Mouse (Mus musculus) hindbrain, embryonic 12.5 days (tissue): ENCODE data around the gene Tmem174. TPM values are rescaled to one million over a fixed set of nuclear protein-coding genes. Genes with fewer than 3 reads are reported as not detected.

ENCODE experiments used
- ATAC-seq: fragments of 200-750 bp; cut with Nextera tagmentation; 2 replicates; pipeline ENCODE4 v1.8.0; 2017; ENCODE audit warnings: moderate TSS enrichment; ENCODE audit not compliant: low FRiP score
- H3K27ac ChIP-seq: fragments of 300-500 bp; sonication (generic); 2 replicates; pipeline ENCODE4 v1.5.1; 2016; ENCODE audit warnings: mild to moderate bottlenecking
- H3K27me3 ChIP-seq: fragments of 300-500 bp; sonication (generic); 2 replicates; pipeline ENCODE4 v1.6.1; 2016; ENCODE audit warnings: mild to moderate bottlenecking
- H3K36me3 ChIP-seq: fragments of 300-500 bp; sonication (generic); 2 replicates; pipeline ENCODE4 v1.6.1; 2016; ENCODE audit warnings: mild to moderate bottlenecking
- H3K4me1 ChIP-seq: fragments of 300-500 bp; sonication (generic); 2 replicates; pipeline ENCODE4 v1.6.1; 2016
- H3K4me2 ChIP-seq: fragments of 300-500 bp; sonication (generic); replicated peaks from 2 replicates; pipeline ENCODE4 v1.6.1; 2016; ENCODE audit warnings: mild to moderate bottlenecking
- H3K4me3 ChIP-seq: fragments of 300-500 bp; sonication (generic); 2 replicates; pipeline ENCODE4 v1.5.1; 2016; ENCODE audit warnings: mild to moderate bottlenecking
- H3K9ac ChIP-seq: fragments of 300-500 bp; sonication (generic); 2 replicates; pipeline ENCODE4 v1.6.1; 2016; ENCODE audit warnings: mild to moderate bottlenecking, moderate library complexity
- H3K9me3 ChIP-seq: fragments of 300-500 bp; sonication (generic); replicated peaks from 2 replicates; pipeline ENCODE4 v1.6.1; 2016; ENCODE audit warnings: mild to moderate bottlenecking
- WGBS: fragments of 180-500 bp; shearing (Covaris S2); methylation state at CpG from one replicate; pipeline ENCODE4 v1.1.7; 2016; 5-methylcytosine and 5-hydroxymethylcytosine counted together
- polyA plus RNA-seq: library from polyadenylated mRNA; unstranded; fragments of >200 nt; fragmentation: Nextera tagmentation; extraction: Ambion mirVana; gene quantifications from 2 replicates; pipeline ENCODE4 v1.2.1, GENCODE M21; 2016

Gene Tmem174
- polyA plus RNA-seq, 1 experiment from 2014 or later = not detected

DNA sequence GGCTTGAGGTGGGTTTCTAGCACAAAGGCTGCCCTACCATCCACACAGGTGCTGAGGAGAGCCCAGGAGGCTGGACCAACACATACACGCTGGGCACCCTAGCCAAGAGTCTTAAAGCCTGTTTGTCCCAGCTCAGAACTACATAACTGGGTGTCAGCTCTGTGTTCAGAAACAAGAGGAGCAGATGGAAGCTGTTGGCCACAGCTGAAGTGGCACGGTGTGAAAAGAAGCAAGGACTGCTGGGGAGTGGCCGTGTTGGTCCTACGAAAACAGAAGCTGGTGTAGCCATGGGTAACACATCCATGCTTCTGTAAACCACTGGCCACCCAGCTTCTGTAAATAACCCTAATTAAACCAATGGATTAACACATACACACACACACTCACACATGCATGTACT is 18.1 kb upstream of the Tmem174 start:
- WGBS = 91% methylated on average over 4 of the region's 4 CpGs
- Histone ChIP-seq H3K9me3 (no peaks in the 10 kb centered on the region), H3K4me3 (no peak overlapping the region), H3K27ac (no peak overlapping the region), H3K9ac (no peak overlapping the region), H3K27me3 (no peaks in the 10 kb centered on the region), H3K4me2 (no peak overlapping the region), H3K4me1 (peaks cover 7% of the 10 kb centered on the region), H3K36me3 (no peaks in the 10 kb centered on the region)
- ATAC-seq = no peak

- no peak overlapping the region for H3K4me3 ChIP-seq
- H3K4me1 ChIP-seq = peaks cover 7% of the 10 kb centered on the region
- no peak overlapping the region for H3K9ac ChIP-seq
- ATAC-seq = no peak
- no peaks in the 10 kb centered on the region for H3K36me3 ChIP-seq
- H3K4me2 ChIP-seq = no peak overlapping the region
- 59% methylated on average over 10 of the region's 10 CpGs for WGBS
- H3K27ac ChIP-seq = no peak overlapping the region
- H3K9me3 ChIP-seq = no peaks in the 10 kb centered on the region
- no peaks in the 10 kb centered on the region for H3K27me3 ChIP-seq
Observed at GRCm38 (mm10) chr13:98654129-98654939, 17.1 kb upstream of the Tmem174 start.

GRCm38 (mm10) chr13:98652194-98652593 is 15.0 kb upstream of the Tmem174 start:
- Histone ChIP-seq H3K27ac (no peak overlapping the region), H3K36me3 (no peaks in the 10 kb centered on the region), H3K9me3 (no peaks in the 10 kb centered on the region), H3K27me3 (no peaks in the 10 kb centered on the region), H3K4me3 (no peak overlapping the region), H3K9ac (no peak overlapping the region), H3K4me1 (peaks cover 7% of the 10 kb centered on the region), H3K4me2 (no peak overlapping the region)
- ATAC-seq = no peak
- WGBS = 74% methylated on average over 2 of the region's 2 CpGs

DNA sequence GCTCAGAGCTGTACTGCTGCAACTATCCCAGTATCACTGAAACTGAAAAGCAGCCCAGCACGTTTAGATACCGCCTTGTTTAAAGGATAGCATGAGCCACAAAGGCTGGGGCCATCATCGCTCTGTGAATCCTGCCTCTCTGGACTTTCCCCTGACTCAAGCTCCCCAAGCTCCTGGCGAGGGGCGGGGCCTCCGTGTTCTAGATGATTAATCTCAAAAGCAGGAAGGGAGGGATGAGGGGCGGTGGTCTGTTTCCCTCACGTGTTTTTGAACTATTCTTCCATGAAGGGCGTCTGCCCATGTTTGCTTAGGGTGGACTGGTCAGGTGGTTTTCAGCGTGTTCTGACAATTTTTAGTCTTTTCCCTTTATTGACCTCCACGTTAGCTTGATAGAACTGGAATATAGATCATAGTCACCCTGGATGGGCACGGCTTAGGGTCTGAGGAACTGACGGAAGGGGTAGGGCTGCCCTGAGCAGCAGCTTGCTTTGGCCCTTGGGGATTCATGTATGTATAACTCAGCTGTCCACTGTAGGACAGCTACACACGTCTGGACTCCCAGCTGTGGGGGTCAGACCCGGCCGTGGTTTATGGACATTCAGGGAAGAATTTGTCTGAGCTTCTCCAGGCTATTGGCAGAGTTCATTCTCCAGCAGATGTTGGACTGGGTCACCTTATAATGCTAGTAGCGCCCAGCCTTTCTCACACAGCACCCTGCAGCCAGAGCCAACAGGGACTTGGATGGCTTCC is 14.2 kb upstream of the Tmem174 start:
- no peak overlapping the region for H3K4me2 ChIP-seq
- H3K27ac ChIP-seq = no peak overlapping the region
- ATAC-seq = no peak
- H3K4me1 ChIP-seq = peaks cover 7% of the 10 kb centered on the region
- H3K9ac ChIP-seq = no peak overlapping the region
- no peaks in the 10 kb centered on the region for H3K9me3 ChIP-seq
- no peaks in the 10 kb centered on the region for H3K36me3 ChIP-seq
- WGBS = 71% methylated on average over 17 of the region's 17 CpGs
- H3K27me3 ChIP-seq = no peaks in the 10 kb centered on the region
- H3K4me3 ChIP-seq = no peak overlapping the region

DNA sequence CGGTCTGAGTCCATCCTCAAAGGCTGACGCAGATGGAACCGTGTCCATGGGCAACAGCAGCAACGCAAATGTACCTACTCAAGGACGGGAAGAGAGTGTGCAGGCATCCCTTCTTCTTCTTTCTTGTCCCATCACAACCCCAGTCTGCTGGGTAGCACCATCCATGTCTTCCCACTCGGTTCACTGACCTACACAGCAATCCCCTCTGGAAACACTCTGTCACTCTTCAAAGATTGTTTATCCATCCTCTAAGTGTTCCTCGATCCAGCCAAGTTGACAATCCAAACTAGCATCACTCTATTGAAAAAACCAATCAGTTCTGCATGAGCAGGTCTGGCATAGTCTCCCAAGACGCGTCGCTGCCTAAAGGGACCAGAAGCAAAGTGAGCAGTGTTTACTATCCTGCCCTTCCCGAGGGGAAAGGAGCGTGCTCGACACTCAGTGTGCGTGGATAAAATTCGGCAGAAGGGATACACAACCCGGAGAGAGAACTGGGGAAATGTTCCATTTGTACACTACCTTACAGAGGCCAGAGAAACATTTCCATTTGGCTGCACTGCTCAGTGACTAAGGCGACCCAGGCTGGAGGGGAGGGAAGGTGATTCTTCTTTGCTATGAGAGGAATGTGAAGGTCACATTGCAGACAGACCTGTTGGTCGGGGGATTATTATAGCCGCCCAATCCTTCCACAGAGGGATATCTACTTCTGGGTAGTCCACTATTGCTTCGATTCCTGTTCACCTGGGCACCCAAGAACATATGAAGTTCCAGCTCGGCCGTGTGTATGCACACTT is 10.8 kb upstream of the Tmem174 start:
- H3K9me3 ChIP-seq = no peaks in the 10 kb centered on the region
- 87% methylated on average over 22 of the region's 22 CpGs for WGBS
- no peak overlapping the region for H3K9ac ChIP-seq
- no peaks in the 10 kb centered on the region for H3K36me3 ChIP-seq
- peaks cover 3% of the 10 kb centered on the region; the same call in 1 of the 2 replicates for H3K4me1 ChIP-seq
- no peak overlapping the region for H3K27ac ChIP-seq
- H3K4me3 ChIP-seq = no peak overlapping the region
- H3K4me2 ChIP-seq = no peak overlapping the region
- H3K27me3 ChIP-seq = no peaks in the 10 kb centered on the region
- no peak for ATAC-seq

DNA sequence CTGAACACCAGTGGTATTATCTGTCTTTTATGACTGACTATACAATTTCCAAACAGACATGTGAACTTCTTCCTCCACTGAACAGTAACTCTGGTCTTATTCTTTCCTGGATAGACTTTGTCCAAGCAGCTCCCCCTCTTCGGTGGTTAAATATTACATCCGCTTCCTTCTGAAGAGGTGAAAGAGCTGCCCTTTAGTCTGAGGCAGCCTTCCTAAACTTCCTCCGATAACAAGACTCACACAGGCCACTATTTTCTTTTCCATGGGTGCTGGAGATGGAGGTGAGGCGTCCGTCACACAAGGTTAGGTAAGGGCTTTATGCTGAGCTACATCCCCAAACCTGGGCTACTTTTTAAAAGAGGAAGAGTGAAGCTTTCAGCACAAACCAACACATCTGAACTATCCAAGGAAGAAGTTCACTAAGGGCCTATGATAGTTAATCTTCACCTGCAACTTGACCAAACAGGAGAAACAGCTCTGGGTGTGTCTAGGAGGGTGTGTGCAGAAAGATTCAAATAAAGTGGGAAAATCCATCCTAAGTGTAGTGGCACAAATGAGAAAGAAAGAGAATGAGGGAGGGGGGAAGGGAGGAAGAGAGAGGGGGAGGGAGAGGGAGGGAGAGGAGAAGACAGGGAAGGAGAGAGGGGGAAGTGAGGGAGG is 1.4 kb upstream of the Tmem174 start:
- no peak overlapping the region for H3K4me3 ChIP-seq
- H3K36me3 ChIP-seq = no peaks in the 10 kb centered on the region
- no peak for ATAC-seq
- WGBS = 91% methylated on average over 5 of the region's 5 CpGs
- H3K9ac ChIP-seq = no peak overlapping the region
- H3K4me2 ChIP-seq = no peak overlapping the region
- H3K27me3 ChIP-seq = no peaks in the 10 kb centered on the region
- no peaks in the 10 kb centered on the region for H3K4me1 ChIP-seq
- no peak overlapping the region for H3K27ac ChIP-seq
- peaks cover 3% of the 10 kb centered on the region; the same call in 1 of the 2 replicates for H3K9me3 ChIP-seq

DNA sequence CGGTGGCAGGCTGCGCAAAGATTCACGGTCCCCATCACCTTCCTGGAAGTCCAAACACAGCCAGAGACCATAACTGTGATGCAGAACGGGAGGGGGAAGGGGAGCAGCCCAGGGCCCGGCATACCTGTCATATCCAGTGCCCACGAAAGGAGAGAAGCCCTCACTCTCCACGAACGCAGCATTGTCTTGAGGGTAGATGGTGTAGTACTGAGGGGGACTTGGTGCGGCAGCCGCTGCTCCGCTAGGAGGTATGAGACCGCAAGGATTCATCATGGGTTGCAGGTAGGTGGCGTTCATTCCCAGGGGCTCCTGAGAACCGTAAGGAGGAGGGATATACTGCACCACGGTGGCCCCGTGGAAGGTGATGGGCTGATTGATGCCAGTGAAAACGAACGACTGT is 639 bp downstream of the Tmem174 start:
- Histone ChIP-seq H3K36me3 (no peaks in the 10 kb centered on the region), H3K4me2 (no peak overlapping the region), H3K4me3 (no peak overlapping the region), H3K27ac (no peak overlapping the region), H3K9me3 (peaks cover 3% of the 10 kb centered on the region; the same call in 1 of the 2 replicates), H3K4me1 (peaks cover under 1% of the 10 kb centered on the region; the same call in 1 of the 2 replicates), H3K9ac (no peak overlapping the region), H3K27me3 (no peaks in the 10 kb centered on the region)
- no peak for ATAC-seq
- WGBS = 69% methylated on average over 18 of the region's 18 CpGs

DNA sequence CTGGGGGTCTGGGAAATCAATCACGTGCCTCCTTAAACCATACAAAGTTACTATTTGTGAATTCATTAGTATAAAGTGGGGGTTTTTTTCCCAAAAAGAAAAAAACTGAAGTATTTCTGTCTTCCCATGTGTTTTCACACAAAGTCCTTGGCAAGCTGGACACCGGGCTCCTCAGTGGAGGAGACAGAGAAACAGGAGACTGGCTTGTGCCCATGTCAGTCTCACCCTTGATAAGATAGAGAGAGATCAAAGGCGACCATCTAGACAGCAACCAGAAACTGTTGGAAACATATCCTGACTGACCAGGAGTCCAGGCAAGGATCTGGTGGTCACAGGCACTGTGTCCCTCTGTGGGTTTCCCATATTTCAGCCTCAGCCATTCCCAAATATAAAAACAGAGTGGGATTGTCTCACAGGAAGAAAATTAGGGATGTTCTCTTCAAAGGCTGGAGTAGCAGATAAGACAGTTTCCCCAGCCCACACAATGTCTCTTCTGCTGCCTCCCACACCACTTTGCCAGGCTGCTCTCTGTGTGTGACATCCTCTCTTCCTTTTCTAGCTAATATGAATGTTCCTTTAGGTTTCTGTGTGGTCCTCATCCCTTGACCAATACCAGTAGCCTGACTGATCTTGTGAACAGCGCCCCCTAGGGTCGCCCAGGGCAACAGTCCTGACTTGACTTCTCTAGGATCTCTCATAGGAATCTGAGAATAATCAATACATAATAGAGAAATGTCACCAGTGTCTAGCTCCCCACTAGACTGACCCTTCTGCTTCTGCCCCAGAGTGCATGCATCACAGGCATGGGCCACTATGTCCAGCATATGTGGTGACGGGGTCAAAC is 3.3 kb downstream of the Tmem174 start:
- Histone ChIP-seq H3K4me1 (peaks cover 7% of the 10 kb centered on the region; the same call in 1 of the 2 replicates), H3K4me3 (no peak overlapping the region), H3K4me2 (no peak overlapping the region), H3K27me3 (no peaks in the 10 kb centered on the region; the same call in 1 of the 2 replicates), H3K9me3 (no peaks in the 10 kb centered on the region), H3K36me3 (no peaks in the 10 kb centered on the region), H3K27ac (no peak overlapping the region), H3K9ac (no peak overlapping the region)
- WGBS = 60% methylated on average over 6 of the region's 6 CpGs
- no peak for ATAC-seq

- Histone ChIP-seq H3K27me3 (no peaks in the 10 kb centered on the region; the same call in 1 of the 2 replicates), H3K9ac (no peak overlapping the region), H3K36me3 (no peaks in the 10 kb centered on the region), H3K4me1 (peaks cover 7% of the 10 kb centered on the region; the same call in 1 of the 2 replicates), H3K27ac (no peak overlapping the region), H3K4me3 (no peak overlapping the region), H3K9me3 (no peaks in the 10 kb centered on the region), H3K4me2 (no peak overlapping the region)
- 80% methylated on average over 9 of the region's 9 CpGs for WGBS
- no peak for ATAC-seq
Observed at GRCm38 (mm10) chr13:98632306-98632942, 4.8 kb downstream of the Tmem174 start.

DNA sequence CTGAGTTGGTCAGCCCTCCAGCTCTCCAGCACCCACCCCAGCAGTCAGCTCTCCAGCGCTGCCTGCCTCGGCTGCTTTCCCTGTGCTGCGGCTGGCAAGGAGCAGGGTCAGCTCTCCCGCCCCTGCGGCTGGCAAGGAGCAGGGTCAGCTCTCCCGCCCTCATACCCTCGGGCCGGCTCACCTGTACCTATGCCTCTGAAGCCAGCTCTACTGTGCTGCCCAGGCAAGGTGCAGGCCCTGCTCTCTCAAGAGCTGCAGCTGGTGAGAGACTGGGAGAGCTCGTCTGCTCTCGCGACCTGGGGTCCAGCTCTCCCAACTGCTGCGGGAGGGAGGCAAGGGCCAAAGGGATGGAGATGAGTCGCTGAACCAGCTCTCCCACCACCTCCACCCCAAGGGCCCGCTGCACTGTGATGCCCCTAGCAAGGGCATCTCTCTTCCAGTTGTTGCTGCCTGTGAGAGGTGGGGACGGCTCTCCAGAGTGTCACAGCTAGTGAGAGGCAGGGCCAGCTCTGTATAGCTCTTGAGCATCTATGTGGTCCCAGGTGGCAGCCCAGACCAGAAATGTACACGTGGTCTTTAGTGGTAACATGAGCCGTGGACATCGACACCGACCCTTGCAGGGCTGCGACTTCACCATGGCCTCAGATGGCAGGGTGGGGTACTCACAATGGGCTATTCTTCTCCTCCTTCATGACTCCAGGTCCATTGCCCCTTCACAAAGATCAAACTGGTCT is 5.9 kb downstream of the Tmem174 start:
- ATAC-seq = no peak
- 40% methylated on average over 20 of the region's 20 CpGs for WGBS

More for the DNA sequence above, 5.9 kb downstream of the Tmem174 start:
- Histone ChIP-seq H3K36me3 (no peaks in the 10 kb centered on the region), H3K9ac (no peak overlapping the region), H3K4me2 (no peak overlapping the region), H3K27ac (peak overlapping the region; percentile 30), H3K4me3 (no peak overlapping the region), H3K4me1 (peaks cover 7% of the 10 kb centered on the region; the same call in 1 of the 2 replicates), H3K27me3 (no peaks in the 10 kb centered on the region; the same call in 1 of the 2 replicates), H3K9me3 (no peaks in the 10 kb centered on the region)
